Mouse (Mus musculus): ENCODE results near the gene Arhgdia. TPM values are rescaled to one million over a fixed set of nuclear protein-coding genes. Genes with fewer than 3 reads are reported as not detected.
"Not testable (repeated sequence)": the region's sequence is repeated elsewhere in the genome, so short reads cannot be mapped to it uniquely, and the experiment has no call there.

The Arhgdia gene
- polyA plus RNA-seq, 1 experiment from 2014 or later: 575 TPM

GRCm38 (mm10) chr11:120597240-120598235, 16.1 kb upstream of the Arhgdia start:
- H3K4me1 ChIP-seq (ENCODE audit: control insufficient read depth, insufficient read depth, low read length): peaks cover 18% of the 10 kb centered on the region; the same call in 1 of the 2 replicates
- H3K4me2 ChIP-seq (replicated peaks; ENCODE audit: low read depth, low read length): peak overlapping the region; percentile 98
- 3% methylated on average over 92 of the region's 99 CpGs for WGBS
- peak overlapping the region; percentile 80 for H3K27ac ChIP-seq (ENCODE audit: low read length)
- H3K27me3 ChIP-seq (ENCODE audit: control insufficient read depth, insufficient read depth, low read length): no peaks in the 10 kb centered on the region
- H3K36me3 ChIP-seq (ENCODE audit: control insufficient read depth, insufficient read depth, low read length): peaks cover 51% of the 10 kb centered on the region
- H3K4me3 ChIP-seq (ENCODE audit: low read depth, low read length): peak overlapping the region; percentile 99
- H3K9me3 ChIP-seq (ENCODE audit: control insufficient read depth, low read depth, low read length): no peaks in the 10 kb centered on the region
- peak overlapping the region; percentile 100 for H3K9ac ChIP-seq (replicated peaks; ENCODE audit: low read depth, low read length)
- peak; percentile 46 for ATAC-seq (ENCODE audit: insufficient number of reproducible peaks, insufficient read depth, low FRiP score, low read depth)

GRCm38 (mm10) chr11:120588531-120588930, 7.1 kb upstream of the Arhgdia start:
- 95% methylated on average over 6 of the region's 6 CpGs for WGBS
- no peak overlapping the region for H3K4me2 ChIP-seq (replicated peaks; ENCODE audit: low read depth, low read length)
- H3K27me3 ChIP-seq (ENCODE audit: control insufficient read depth, insufficient read depth, low read length): no peaks in the 10 kb centered on the region
- ATAC-seq (ENCODE audit: insufficient number of reproducible peaks, insufficient read depth, low FRiP score, low read depth): no peak
- 0 out of 2 replicates have a peak, but pooled peaks cover 3% of the 10 kb centered on the region for H3K9me3 ChIP-seq (ENCODE audit: control insufficient read depth, low read depth, low read length)
- no peak overlapping the region for H3K9ac ChIP-seq (replicated peaks; ENCODE audit: low read depth, low read length)
- no peaks in the 10 kb centered on the region for H3K4me1 ChIP-seq (ENCODE audit: control insufficient read depth, insufficient read depth, low read length)
- no peak overlapping the region for H3K27ac ChIP-seq (ENCODE audit: low read length)
- H3K36me3 ChIP-seq (ENCODE audit: control insufficient read depth, insufficient read depth, low read length): peaks cover 82% of the 10 kb centered on the region
- no peak overlapping the region for H3K4me3 ChIP-seq (ENCODE audit: low read depth, low read length)

GRCm38 (mm10) chr11:120583937-120584336, 2.5 kb upstream of the Arhgdia start:
- ATAC-seq (ENCODE audit: insufficient number of reproducible peaks, insufficient read depth, low FRiP score, low read depth): no peak
- peaks cover 16% of the 10 kb centered on the region for H3K4me1 ChIP-seq (ENCODE audit: control insufficient read depth, insufficient read depth, low read length)
- 0 out of 2 replicates have a peak, but pooled peaks cover 3% of the 10 kb centered on the region for H3K9me3 ChIP-seq (ENCODE audit: control insufficient read depth, low read depth, low read length)
- H3K9ac ChIP-seq (replicated peaks; ENCODE audit: low read depth, low read length): no peak overlapping the region
- 88% methylated on average over 1 of the region's 1 CpGs for WGBS
- peaks cover 50% of the 10 kb centered on the region for H3K36me3 ChIP-seq (ENCODE audit: control insufficient read depth, insufficient read depth, low read length)
- no peaks in the 10 kb centered on the region for H3K27me3 ChIP-seq (ENCODE audit: control insufficient read depth, insufficient read depth, low read length)
- no peak overlapping the region for H3K4me2 ChIP-seq (replicated peaks; ENCODE audit: low read depth, low read length)
- no peak overlapping the region for H3K4me3 ChIP-seq (ENCODE audit: low read depth, low read length)
- no peak overlapping the region for H3K27ac ChIP-seq (ENCODE audit: low read length)

- H3K4me3 ChIP-seq (ENCODE audit: low read depth, low read length); H3K9me3 ChIP-seq (ENCODE audit: control insufficient read depth, low read depth, low read length); H3K27ac ChIP-seq (ENCODE audit: low read length); H3K9ac ChIP-seq (replicated peaks; ENCODE audit: low read depth, low read length); H3K27me3 ChIP-seq (ENCODE audit: control insufficient read depth, insufficient read depth, low read length); H3K4me2 ChIP-seq (replicated peaks; ENCODE audit: low read depth, low read length); ATAC-seq (ENCODE audit: insufficient number of reproducible peaks, insufficient read depth, low FRiP score, low read depth): not testable (repeated sequence)
- Histone ChIP-seq H3K4me1 (ENCODE audit: control insufficient read depth, insufficient read depth, low read length) (peaks cover 18% of the 10 kb centered on the region), H3K36me3 (ENCODE audit: control insufficient read depth, insufficient read depth, low read length) (peaks cover 54% of the 10 kb centered on the region)
- WGBS: 89% methylated on average over 2 of the region's 2 CpGs
These were observed 1.5 kb upstream of the Arhgdia start for GRCm38 (mm10) chr11:120582982-120583293.

- no peak for ATAC-seq (ENCODE audit: insufficient number of reproducible peaks, insufficient read depth, low FRiP score, low read depth)
- WGBS: 62% methylated on average over 8 of the region's 8 CpGs
- peak overlapping the region; percentile 95 for H3K4me2 ChIP-seq (replicated peaks; ENCODE audit: low read depth, low read length)
These were observed 1.0 kb upstream of the Arhgdia start for GRCm38 (mm10) chr11:120582268-120582981.

GRCm38 (mm10) chr11:120580871-120581331, 523 bp downstream of the Arhgdia start:
- H3K36me3 ChIP-seq (ENCODE audit: control insufficient read depth, insufficient read depth, low read length): peaks cover 40% of the 10 kb centered on the region
- peak overlapping the region; percentile 96 for H3K9ac ChIP-seq (replicated peaks; ENCODE audit: low read depth, low read length)
- H3K4me1 ChIP-seq (ENCODE audit: control insufficient read depth, insufficient read depth, low read length): peaks cover 18% of the 10 kb centered on the region
- H3K9me3 ChIP-seq (ENCODE audit: control insufficient read depth, low read depth, low read length): 0 out of 2 replicates have a peak, but pooled peaks cover 3% of the 10 kb centered on the region
- 0% methylated on average over 41 of the region's 44 CpGs for WGBS
- H3K27me3 ChIP-seq (ENCODE audit: control insufficient read depth, insufficient read depth, low read length): no peaks in the 10 kb centered on the region
- peak overlapping the region; percentile 95 for H3K4me2 ChIP-seq (replicated peaks; ENCODE audit: low read depth, low read length)
- H3K27ac ChIP-seq (ENCODE audit: low read length): peak overlapping the region; percentile 94
- ATAC-seq (ENCODE audit: insufficient number of reproducible peaks, insufficient read depth, low FRiP score, low read depth): peak; percentile 50; the same call in 1 of the 2 replicates
- peak overlapping the region; percentile 91 for H3K4me3 ChIP-seq (ENCODE audit: low read depth, low read length)

More at GRCm38 (mm10) chr11:120582268-120582981, 1.0 kb upstream of the Arhgdia start:
- peaks cover 54% of the 10 kb centered on the region for H3K36me3 ChIP-seq (ENCODE audit: control insufficient read depth, insufficient read depth, low read length)
- peaks cover 18% of the 10 kb centered on the region for H3K4me1 ChIP-seq (ENCODE audit: control insufficient read depth, insufficient read depth, low read length)
- peak overlapping the region; percentile 91 for H3K4me3 ChIP-seq (ENCODE audit: low read depth, low read length)
- peak overlapping the region; percentile 96 for H3K9ac ChIP-seq (replicated peaks; ENCODE audit: low read depth, low read length)
- H3K9me3 ChIP-seq (ENCODE audit: control insufficient read depth, low read depth, low read length): 0 out of 2 replicates have a peak, but pooled peaks cover 3% of the 10 kb centered on the region
- peak overlapping the region; percentile 94 for H3K27ac ChIP-seq (ENCODE audit: low read length)
- no peaks in the 10 kb centered on the region for H3K27me3 ChIP-seq (ENCODE audit: control insufficient read depth, insufficient read depth, low read length)

- H3K4me3 ChIP-seq (ENCODE audit: low read depth, low read length): peak overlapping the region; percentile 91
- ATAC-seq (ENCODE audit: insufficient number of reproducible peaks, insufficient read depth, low FRiP score, low read depth): no peak
- peak overlapping the region; percentile 96 for H3K9ac ChIP-seq (replicated peaks; ENCODE audit: low read depth, low read length)
- no peaks in the 10 kb centered on the region for H3K27me3 ChIP-seq (ENCODE audit: control insufficient read depth, insufficient read depth, low read length)
- 48% methylated on average over 7 of the region's 7 CpGs for WGBS
- H3K27ac ChIP-seq (ENCODE audit: low read length): peak overlapping the region; percentile 94; the same call in 1 of the 2 replicates
- peaks cover 18% of the 10 kb centered on the region for H3K4me1 ChIP-seq (ENCODE audit: control insufficient read depth, insufficient read depth, low read length)
- H3K36me3 ChIP-seq (ENCODE audit: control insufficient read depth, insufficient read depth, low read length): peaks cover 33% of the 10 kb centered on the region
- H3K9me3 ChIP-seq (ENCODE audit: control insufficient read depth, low read depth, low read length): 0 out of 2 replicates have a peak, but pooled peaks cover 3% of the 10 kb centered on the region
- peak overlapping the region; percentile 95 for H3K4me2 ChIP-seq (replicated peaks; ENCODE audit: low read depth, low read length)
These were observed 1.2 kb downstream of the Arhgdia start for GRCm38 (mm10) chr11:120580190-120580589.
